Mouse (Mus musculus) spleen, adult 18-20 months (tissue): ENCODE data around the gene Cald1.
A peak's percentile ranks its signal among the peaks of the same experiment; 100 is the strongest.

Experiments
- DNase-seq, 2 experiments: peaks; one replicate each; pipeline ENCODE4 v3.0.0; 2022; ENCODE audit warnings: mixed read lengths in 2 of 2

Cald1 gene

GRCm38 (mm10) chr6:34721740-34722139 lies 123.4 kb downstream of the Cald1 start:
- no peak for DNase-seq

GRCm38 (mm10) chr6:34722660-34723059 lies 124.4 kb downstream of the Cald1 start:
- no peak for DNase-seq

GRCm38 (mm10) chr6:34723250-34723904 lies 125.1 kb downstream of the Cald1 start:
- no peak for DNase-seq

GRCm38 (mm10) chr6:34725660-34726059 lies 127.4 kb downstream of the Cald1 start:
- DNase-seq, result no peak

- no peak for DNase-seq
These were observed 127.8 kb downstream of the Cald1 start for GRCm38 (mm10) chr6:34726104-34726503.

GRCm38 (mm10) chr6:34727316-34727983 lies 129.2 kb downstream of the Cald1 start:
- no peak for DNase-seq

- no peak for DNase-seq
These were observed 131.3 kb downstream of the Cald1 start for GRCm38 (mm10) chr6:34729449-34730151.

GRCm38 (mm10) chr6:34731007-34731406 lies 132.7 kb downstream of the Cald1 start:
- DNase-seq, result no peak

- DNase-seq, result no peak
These were observed 133.2 kb downstream of the Cald1 start for GRCm38 (mm10) chr6:34731529-34731928.

GRCm38 (mm10) chr6:34734940-34735695 lies 136.8 kb downstream of the Cald1 start:
- DNase-seq, result no peak

GRCm38 (mm10) chr6:34736934-34737333 lies 138.6 kb downstream of the Cald1 start:
- DNase-seq, result no peak

GRCm38 (mm10) chr6:34743946-34744345 lies 145.6 kb downstream of the Cald1 start:
- DNase-seq, result no peak

GRCm38 (mm10) chr6:34747846-34748245 lies 149.5 kb downstream of the Cald1 start:
- no peak for DNase-seq

GRCm38 (mm10) chr6:34748566-34748965 lies 150.3 kb downstream of the Cald1 start:
- DNase-seq, result no peak

GRCm38 (mm10) chr6:34749526-34749925 lies 151.2 kb downstream of the Cald1 start:
- no peak for DNase-seq

GRCm38 (mm10) chr6:34750487-34751120 lies 152.3 kb downstream of the Cald1 start:
- no peak for DNase-seq

- no peak for DNase-seq
These were observed 153.3 kb downstream of the Cald1 start for GRCm38 (mm10) chr6:34751625-34752024.

- DNase-seq, result peak in 1 of 2 experiments; percentile 9
These were observed 156.1 kb downstream of the Cald1 start for GRCm38 (mm10) chr6:34754448-34754847.

GRCm38 (mm10) chr6:34758340-34758739 lies 160.0 kb downstream of the Cald1 start:
- no peak for DNase-seq

- DNase-seq, result peak in 1 of 2 experiments; percentile 27
These were observed 161.7 kb downstream of the Cald1 start for GRCm38 (mm10) chr6:34760023-34760422.

- DNase-seq, result no peak
These were observed 167.4 kb downstream of the Cald1 start for GRCm38 (mm10) chr6:34765721-34766120.

- DNase-seq, result no peak
These were observed 171.7 kb downstream of the Cald1 start for GRCm38 (mm10) chr6:34769984-34770383.

GRCm38 (mm10) chr6:34770491-34770890 lies 172.2 kb downstream of the Cald1 start:
- no peak for DNase-seq
